Comparison of ENCODE assay signal across 18 mouse cellular contexts in the genomic region with DNA sequence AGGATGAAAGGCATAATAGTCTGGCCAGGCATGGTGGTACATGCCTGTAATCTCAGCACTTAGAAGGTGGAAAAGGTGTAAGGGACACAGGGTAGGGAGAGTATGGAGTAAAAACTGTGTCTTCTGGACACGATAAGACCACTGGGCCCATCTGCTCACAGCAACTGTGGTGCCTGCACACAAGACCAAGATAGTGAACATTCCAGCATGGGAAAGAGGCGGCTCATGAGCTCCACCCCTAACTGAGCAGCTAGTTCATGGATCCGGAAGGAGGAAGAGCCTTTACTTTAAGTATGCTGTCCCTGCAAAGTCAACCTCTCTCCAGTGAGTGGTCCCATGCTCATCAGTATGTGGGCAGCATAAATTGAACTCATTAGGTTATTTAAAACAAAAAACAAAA. TPM values are rescaled to one million over a fixed set of nuclear protein-coding genes. Genes with fewer than 3 reads are reported as not detected.
DNase-seq lines count a peak whose midpoint lies in the region; ATAC-seq and TF ChIP-seq lines count a peak whose summit lies in the region.
"Had no signal": no experiment of that assay in that cellular context is flagged by ENCODE, and none has a peak within 500 bp of the region (broad histone marks: within the 10 kb centered on the region; RNA-seq: fewer than 3 reads in every experiment).

No protein-coding gene starts in this region.

- H3K4me2 ChIP-seq in hindbrain, embryonic 11.5 days (replicated peaks; ENCODE audit: low read depth, low read length), result no peak overlapping the region
- peak overlapping the region; percentile 47 for H3K4me2 ChIP-seq in hindbrain, embryonic 15.5 days
- H3K4me2 ChIP-seq in myocyte (ENCODE audit: low read depth), result peak overlapping the region; percentile 76
- H3K4me2 ChIP-seq in lung, postnatal 0 days (replicated peaks; ENCODE audit: low read depth, low read length), result no peak overlapping the region
- H3K4me2 ChIP-seq: embryonic facial prominence, embryonic 12.5 days; kidney, embryonic 15.5 days; lung, embryonic 14.5 days had no signal

- H3K79me2 ChIP-seq in myocyte (ENCODE audit: control insufficient read depth, insufficient read depth), result no peaks in the 10 kb centered on the region

- WGBS in hindbrain, embryonic 10.5 days, result 90% methylated on average over 3 of the region's 3 CpGs
- 77% methylated on average over 3 of the region's 3 CpGs for WGBS in hindbrain, embryonic 11.5 days
- 82% methylated on average over 3 of the region's 3 CpGs for WGBS in embryonic facial prominence, embryonic 10.5 days
- WGBS in hindbrain, embryonic 15.5 days, result 77% methylated on average over 3 of the region's 3 CpGs
- 53% methylated on average over 3 of the region's 3 CpGs for WGBS in lung, postnatal 0 days

- H3K36me3 ChIP-seq in hindbrain, embryonic 10.5 days, result no peaks in the 10 kb centered on the region
- no peaks in the 10 kb centered on the region for H3K36me3 ChIP-seq in hindbrain, embryonic 11.5 days (ENCODE audit: control insufficient read depth, insufficient read depth, low read length)
- no peaks in the 10 kb centered on the region for H3K36me3 ChIP-seq in embryonic facial prominence, embryonic 10.5 days (replicated peaks)
- H3K36me3 ChIP-seq in hindbrain, embryonic 15.5 days, result no peaks in the 10 kb centered on the region
- H3K36me3 ChIP-seq in myocyte (ENCODE audit: control insufficient read depth, insufficient read depth), result no peaks in the 10 kb centered on the region
- no peaks in the 10 kb centered on the region for H3K36me3 ChIP-seq in lung, postnatal 0 days (ENCODE audit: insufficient read depth, low read length)
- H3K36me3 ChIP-seq: embryonic facial prominence, embryonic 12.5 days; kidney, embryonic 15.5 days had no signal

- no peak overlapping the region for H3K4me3 ChIP-seq in hindbrain, embryonic 10.5 days
- H3K4me3 ChIP-seq in hindbrain, embryonic 11.5 days (ENCODE audit: low read depth, low read length), result no peak overlapping the region
- H3K4me3 ChIP-seq in embryonic facial prominence, embryonic 10.5 days, result no peak overlapping the region
- peak overlapping the region; percentile 24 for H3K4me3 ChIP-seq in hindbrain, embryonic 15.5 days
- peak overlapping the region; percentile 12 for H3K4me3 ChIP-seq in myocyte
- H3K4me3 ChIP-seq in lung, postnatal 0 days (ENCODE audit: low read depth, low read length), result no peak overlapping the region
- H3K4me3 ChIP-seq: embryonic facial prominence, embryonic 12.5 days; kidney, embryonic 15.5 days; megakaryocyte, embryonic 14.5 days had no signal

- no peak for DNase-seq in hindbrain, embryonic 10.5 days (ENCODE audit: low spot score)
- no peak for DNase-seq in hindbrain, embryonic 11.5 days (ENCODE audit: low spot score)
- DNase-seq in embryonic facial prominence, embryonic 10.5 days (ENCODE audit: low spot score), result no peak
- no peak for DNase-seq in layer of hippocampus, adult 9-11 months
- DNase-seq in frontal cortex, adult 2 months (ENCODE audit: extremely low spot score in 1 of 2, low spot score in 1 of 2), result no peak
- no peak for DNase-seq in lung, postnatal 0 days (ENCODE audit: low spot score)
- DNase-seq: adrenal gland, adult 8-10 months; cerebellum, postnatal 10 days; lung, embryonic 14.5 days; right cerebral cortex, postnatal 14 days; thymus, postnatal 14 days had no signal

- H3K27ac ChIP-seq in hindbrain, embryonic 10.5 days, result peak overlapping the region; percentile 93
- H3K27ac ChIP-seq in hindbrain, embryonic 11.5 days (ENCODE audit: low read depth, low read length), result no peak overlapping the region
- H3K27ac ChIP-seq in embryonic facial prominence, embryonic 10.5 days (replicated peaks), result peak overlapping the region; percentile 92
- peak overlapping the region; percentile 85 for H3K27ac ChIP-seq in hindbrain, embryonic 15.5 days (replicated peaks)
- H3K27ac ChIP-seq in lung, postnatal 0 days (ENCODE audit: low read length), result no peak overlapping the region
- H3K27ac ChIP-seq: embryonic facial prominence, embryonic 12.5 days; kidney, embryonic 15.5 days had no signal

- H3K9me3 ChIP-seq in hindbrain, embryonic 10.5 days, result no peaks in the 10 kb centered on the region
- no peaks in the 10 kb centered on the region for H3K9me3 ChIP-seq in hindbrain, embryonic 11.5 days (ENCODE audit: control insufficient read depth, low read length)
- H3K9me3 ChIP-seq in embryonic facial prominence, embryonic 10.5 days, result no peaks in the 10 kb centered on the region
- H3K9me3 ChIP-seq in hindbrain, embryonic 15.5 days, result no peaks in the 10 kb centered on the region
- no peaks in the 10 kb centered on the region for H3K9me3 ChIP-seq in lung, postnatal 0 days (ENCODE audit: low read length)
- H3K9me3 ChIP-seq: embryonic facial prominence, embryonic 12.5 days; kidney, embryonic 15.5 days; megakaryocyte, embryonic 14.5 days had no signal

- no peak for TF ChIP-seq CTCF in lung, postnatal 0 days (IDR thresholded peaks at IDR 0.05)

- TF ChIP-seq POLR2A in myocyte (IDR thresholded peaks at IDR 0.05; ENCODE audit: insufficient read length, low read depth), result peak; percentile 35

- TF ChIP-seq EP300 in lung, postnatal 0 days (IDR thresholded peaks at IDR 0.05), result no peak

- H3K9ac ChIP-seq in hindbrain, embryonic 11.5 days (ENCODE audit: low read depth, low read length), result no peak overlapping the region
- no peak overlapping the region for H3K9ac ChIP-seq in hindbrain, embryonic 15.5 days
- no peak overlapping the region for H3K9ac ChIP-seq in lung, postnatal 0 days (replicated peaks; ENCODE audit: low read depth)
- H3K9ac ChIP-seq: embryonic facial prominence, embryonic 12.5 days; kidney, embryonic 15.5 days; lung, embryonic 14.5 days had no signal

- no peaks in the 10 kb centered on the region for H3K27me3 ChIP-seq in hindbrain, embryonic 10.5 days (ENCODE audit: insufficient read depth, poor library complexity, severe bottlenecking)
- no peaks in the 10 kb centered on the region for H3K27me3 ChIP-seq in hindbrain, embryonic 11.5 days (ENCODE audit: control insufficient read depth, insufficient read depth, low read length)
- H3K27me3 ChIP-seq in embryonic facial prominence, embryonic 10.5 days (replicated peaks; ENCODE audit: low read depth, poor library complexity, severe bottlenecking), result no peaks in the 10 kb centered on the region
- H3K27me3 ChIP-seq in hindbrain, embryonic 15.5 days, result no peaks in the 10 kb centered on the region
- H3K27me3 ChIP-seq in myocyte (ENCODE audit: control insufficient read depth, insufficient read depth, insufficient read length), result no peaks in the 10 kb centered on the region
- no peaks in the 10 kb centered on the region for H3K27me3 ChIP-seq in lung, postnatal 0 days (replicated peaks; ENCODE audit: insufficient read depth, low read length)
- H3K27me3 ChIP-seq: embryonic facial prominence, embryonic 12.5 days; kidney, embryonic 15.5 days; Patski had no signal

- H3K4me1 ChIP-seq in hindbrain, embryonic 10.5 days (replicated peaks), result peaks cover 36% of the 10 kb centered on the region
- peaks cover 2% of the 10 kb centered on the region; the same call in 1 of the 2 replicates for H3K4me1 ChIP-seq in hindbrain, embryonic 11.5 days (replicated peaks; ENCODE audit: control insufficient read depth, insufficient read depth, low read length)
- H3K4me1 ChIP-seq in embryonic facial prominence, embryonic 10.5 days, result peaks cover 35% of the 10 kb centered on the region
- H3K4me1 ChIP-seq in hindbrain, embryonic 15.5 days (replicated peaks), result peaks cover 31% of the 10 kb centered on the region
- H3K4me1 ChIP-seq in lung, postnatal 0 days (ENCODE audit: insufficient read depth, low read depth, low read length), result peaks cover 4% of the 10 kb centered on the region; the same call in 1 of the 2 replicates

- no peak overlapping the region for H3ac ChIP-seq in myocyte (ENCODE audit: control insufficient read depth, insufficient read length)

- no peak for ATAC-seq in hindbrain, embryonic 11.5 days (ENCODE audit: low FRiP score)
- ATAC-seq in hindbrain, embryonic 15.5 days (ENCODE audit: low FRiP score, low read depth), result no peak
- ATAC-seq in lung, postnatal 0 days, result no peak
- ATAC-seq: Patski had no signal

TF ChIP-seq in myocyte, 11 proteins besides CTCF, POLR2A, EP300 and RAD21 (continues in another document):
- no peak for TF ChIP-seq TCF3 (IDR thresholded peaks at IDR 0.05; ENCODE audit: insufficient read length, low read depth)
- peak in 2 of 3 experiments; percentile 41 to 49 for TF ChIP-seq MYOD1 (IDR thresholded peaks at IDR 0.05; ENCODE audit: control insufficient read depth in 1 of 3, insufficient read length in 2 of 3, low read depth in 2 of 3)

RNA-seq across cellular contexts. Expression of gene Eef1a1, which starts 15.7 kb away (rescaled TPM):
- 3,168 and 3,706 TPM in 2 replicates for polyA plus RNA-seq in hindbrain, embryonic 10.5 days (2016; fragmentation: Nextera tagmentation; extraction: Ambion mirVana)
- polyA plus RNA-seq in hindbrain, embryonic 11.5 days (2014; fragmentation: Nextera tagmentation; extraction: Ambion mirVana), result 4,691 and 4,742 TPM in 2 replicates
- polyA plus RNA-seq in embryonic facial prominence, embryonic 10.5 days (2016; fragmentation: Nextera tagmentation; extraction: Ambion mirVana), result 3,747 and 3,838 TPM in 2 replicates
- polyA plus RNA-seq in hindbrain, embryonic 15.5 days (2015; fragmentation: Nextera tagmentation; extraction: Ambion mirVana), result 2,946 and 3,077 TPM in 2 replicates
- polyA plus RNA-seq in myocyte (2012; fragmentation: generic; extraction: Trizol), result 8,203 TPM
- 3,478 and 3,677 TPM in 2 replicates for polyA plus RNA-seq in frontal cortex, adult 2 months (2012; rRNA removed)
- polyA plus RNA-seq in lung, postnatal 0 days (2015; fragmentation: Nextera tagmentation; extraction: Ambion mirVana), result 2,930 and 3,003 TPM in 2 replicates

RNA-seq across cellular contexts. Expression of gene Gm17324, which starts 56.1 kb away (rescaled TPM):
- polyA plus RNA-seq in hindbrain, embryonic 10.5 days (2016; fragmentation: Nextera tagmentation; extraction: Ambion mirVana), result 0.55 and 0.68 TPM in 2 replicates
- polyA plus RNA-seq in hindbrain, embryonic 11.5 days (2014; fragmentation: Nextera tagmentation; extraction: Ambion mirVana), result 0.28 and 0.48 TPM in 2 replicates
- 0.30 and 0.78 TPM in 2 replicates for polyA plus RNA-seq in embryonic facial prominence, embryonic 10.5 days (2016; fragmentation: Nextera tagmentation; extraction: Ambion mirVana)
- 1.9 and 2.9 TPM in 2 replicates for polyA plus RNA-seq in hindbrain, embryonic 15.5 days (2015; fragmentation: Nextera tagmentation; extraction: Ambion mirVana)
- 0.13 TPM for polyA plus RNA-seq in myocyte (2012; fragmentation: generic; extraction: Trizol)
- polyA plus RNA-seq in frontal cortex, adult 2 months (2012; rRNA removed), result 0.68 and 0.80 TPM in 2 replicates
- polyA plus RNA-seq in lung, postnatal 0 days (2015; fragmentation: Nextera tagmentation; extraction: Ambion mirVana), result 0.80 and 0.88 TPM in 2 replicates
- polyA plus RNA-seq: C2C12, Patski had no signal

RNA-seq across cellular contexts. Expression of gene Mto1, which starts 56.7 kb away (rescaled TPM):
- 22.6 and 25.1 TPM in 2 replicates for polyA plus RNA-seq in hindbrain, embryonic 10.5 days (2016; fragmentation: Nextera tagmentation; extraction: Ambion mirVana)
- polyA plus RNA-seq in hindbrain, embryonic 11.5 days (2014; fragmentation: Nextera tagmentation; extraction: Ambion mirVana), result 26.1 and 26.7 TPM in 2 replicates
- 23.0 and 23.8 TPM in 2 replicates for polyA plus RNA-seq in embryonic facial prominence, embryonic 10.5 days (2016; fragmentation: Nextera tagmentation; extraction: Ambion mirVana)
- polyA plus RNA-seq in hindbrain, embryonic 15.5 days (2015; fragmentation: Nextera tagmentation; extraction: Ambion mirVana), result 28.6 and 30.5 TPM in 2 replicates
- 10.8 TPM for polyA plus RNA-seq in myocyte (2012; fragmentation: generic; extraction: Trizol)
- 27.5 and 33.9 TPM in 2 replicates for polyA plus RNA-seq in frontal cortex, adult 2 months (2012; rRNA removed)
- polyA plus RNA-seq in lung, postnatal 0 days (2015; fragmentation: Nextera tagmentation; extraction: Ambion mirVana), result 11.2 and 12.2 TPM in 2 replicates

Comparison
In these comparisons a context has a peak if more than half of its experiments do, and no peak if none do; other contexts are left out.
1. H3K27ac ChIP-seq: peak in hindbrain, embryonic 10.5 days (single experiment), embryonic facial prominence, embryonic 10.5 days (single experiment) and hindbrain, embryonic 15.5 days (single experiment); none in hindbrain, embryonic 11.5 days (single experiment) and lung, postnatal 0 days (single experiment).
2. H3K4me3 ChIP-seq: peak in hindbrain, embryonic 15.5 days (single experiment) and myocyte (single experiment); none in hindbrain, embryonic 10.5 days (single experiment), hindbrain, embryonic 11.5 days (single experiment), embryonic facial prominence, embryonic 10.5 days (single experiment) and lung, postnatal 0 days (single experiment).
3. H3K4me2 ChIP-seq: peak in hindbrain, embryonic 15.5 days (single experiment) and myocyte (single experiment); none in hindbrain, embryonic 11.5 days (single experiment) and lung, postnatal 0 days (single experiment).